Mouse (Mus musculus) MEL (cell line): ENCODE data around the gene Fam3a.

ENCODE experiments used
- CTCF ChIP-seq, 3 experiments: IDR thresholded peaks in 2 of 3; conservative IDR thresholded peaks in 1 of 3; 2 replicates each; pipeline ENCODE4 v1.5.1; 2011 to 2012; ENCODE audit warnings: low read length in 3 of 3, low read depth in 2 of 3, mild to moderate bottlenecking in 2 of 3, improper control_type of control experiment in 1 of 3, inconsistent platforms in 1 of 3, mixed read lengths in 1 of 3, moderate library complexity in 1 of 3; ENCODE audit not compliant: control insufficient read depth in 1 of 3, insufficient read depth in 1 of 3, poor library complexity in 1 of 3, severe bottlenecking in 1 of 3
- POLR2A ChIP-seq, 2 experiments: IDR thresholded peaks; 2 replicates each; pipeline ENCODE4 v1.6.1; 2011 to 2012; ENCODE audit warnings: low read length in 2 of 2, mild to moderate bottlenecking in 2 of 2, control low read depth in 1 of 2, improper control_type of control experiment in 1 of 2, low read depth in 1 of 2, moderate library complexity in 1 of 2; ENCODE audit not compliant: control insufficient read depth in 1 of 2, insufficient read depth in 1 of 2, poor library complexity in 1 of 2
- POLR2AphosphoS2 ChIP-seq: IDR thresholded peaks from 2 replicates; pipeline ENCODE4 v1.6.1; 2011; ENCODE audit warnings: low read length, improper control_type of control experiment

- TF ChIP-seq CTCF (IDR thresholded peaks at IDR 0.05 in 2 of 3, conservative IDR thresholded peaks at IDR 0.05 in 1 of 3; ENCODE audit: control insufficient read depth in 1 of 3, insufficient read depth in 1 of 3, low read depth in 2 of 3, low read length in 3 of 3, poor library complexity in 1 of 3, severe bottlenecking in 1 of 3), result no peak
- peak in 1 of 2 experiments; percentile 55; a peak in 1 of 4 replicates for TF ChIP-seq POLR2A (IDR thresholded peaks at IDR 0.05; ENCODE audit: control insufficient read depth in 1 of 2, insufficient read depth in 1 of 2, low read depth in 1 of 2, low read length in 2 of 2, poor library complexity in 1 of 2)
- TF ChIP-seq POLR2AphosphoS2, result no peak
Observed at GRCm38 (mm10) chrX:74428146-74428825, 35.2 kb upstream of the Fam3a start.
